Mouse (Mus musculus) G1E (cell line): ENCODE results near the gene Tedc1.

ENCODE experiments used
- CTCF ChIP-seq: IDR thresholded peaks from 2 replicates; pipeline ENCODE4 v1.5.1; 2012; ENCODE audit warnings: low read depth, low read length, inconsistent platforms, mixed read lengths
- GATA1 ChIP-seq: IDR thresholded peaks from 2 replicates; pipeline ENCODE4 v1.6.1; 2012; ENCODE audit warnings: borderline replicate concordance, low read length, inconsistent platforms, mixed read lengths
- GATA2 ChIP-seq: IDR thresholded peaks from 2 replicates; pipeline ENCODE4 v1.6.1; 2012; ENCODE audit warnings: low read depth, low read length, inconsistent platforms, borderline replicate concordance
- POLR2AphosphoS5 ChIP-seq: IDR thresholded peaks from 2 replicates; pipeline ENCODE4 v1.6.1; 2012; ENCODE audit warnings: low read depth, low read length, inconsistent platforms; ENCODE audit not compliant: insufficient replicate concordance
- TAL1 ChIP-seq: conservative IDR thresholded peaks from 2 replicates; pipeline ENCODE4 v1.6.1; 2012; ENCODE audit warnings: low read depth, low read length, inconsistent platforms, mixed read lengths

DNA sequence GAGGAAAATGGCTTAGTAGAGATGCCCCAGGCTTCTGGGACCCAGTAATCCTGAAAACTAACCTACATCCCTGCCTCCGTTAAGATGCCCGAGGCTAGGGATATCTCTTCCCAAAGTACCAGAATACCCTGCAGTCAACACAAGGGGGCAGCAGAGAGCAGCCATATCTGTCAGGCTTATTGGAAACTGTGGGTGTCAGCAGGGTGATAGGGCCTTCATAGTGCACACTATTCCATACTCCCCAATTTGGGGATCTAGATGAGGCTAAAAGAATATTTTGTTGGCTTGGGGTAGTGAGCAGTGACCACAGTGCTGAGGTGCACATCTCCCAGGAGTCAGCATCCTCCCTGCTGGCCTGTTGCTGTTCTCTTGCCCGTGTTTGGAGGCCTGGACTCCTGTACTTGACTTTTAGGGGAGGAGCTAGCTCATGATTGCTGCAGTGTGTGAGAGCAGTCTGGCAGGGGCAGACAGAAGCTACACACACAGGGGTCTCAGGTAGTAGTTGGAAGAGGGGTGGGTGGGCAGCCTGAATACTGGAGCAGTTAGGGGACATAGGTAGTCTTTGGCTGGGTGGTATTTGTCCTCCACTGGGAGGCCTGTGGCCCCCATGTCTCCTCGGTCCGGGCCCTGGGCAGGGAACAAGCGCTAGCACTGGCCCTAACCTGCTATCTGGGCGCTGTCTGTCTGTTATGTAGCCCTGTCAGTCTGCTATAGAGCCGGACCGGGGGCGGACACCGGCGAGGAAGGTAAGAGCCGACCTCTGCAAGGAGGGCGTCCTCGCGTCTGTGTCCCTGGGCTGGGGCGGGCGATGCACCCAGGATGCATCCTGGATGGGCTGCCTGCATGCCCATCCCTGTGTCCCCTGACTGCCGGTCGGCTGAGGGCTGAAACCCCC, 36.5 kb upstream of the Tedc1 start:
- TF ChIP-seq CTCF (peak; percentile 99), GATA2 (no peak), TAL1 (no peak), POLR2AphosphoS5 (no peak), GATA1 (no peak)
